Mouse (Mus musculus): ENCODE measurements around the gene Mrps36.
A peak's percentile ranks its signal among the peaks of the same experiment; 100 is the strongest.

GRCm38 (mm10) chr13:100703468-100703867 lies 41.0 kb downstream of the Mrps36 start:
- TF ChIP-seq POLR2A (IDR thresholded peaks at IDR 0.05; ENCODE audit: insufficient read depth, low read depth, low read length), result no peak
- 0 out of 2 replicates have a peak, but pooled peaks have one; percentile 17 for TF ChIP-seq CTCF (IDR thresholded peaks at IDR 0.05)
